Mouse (Mus musculus): ENCODE data around the gene Olfr1303.

Gene Olfr1303

DNA sequence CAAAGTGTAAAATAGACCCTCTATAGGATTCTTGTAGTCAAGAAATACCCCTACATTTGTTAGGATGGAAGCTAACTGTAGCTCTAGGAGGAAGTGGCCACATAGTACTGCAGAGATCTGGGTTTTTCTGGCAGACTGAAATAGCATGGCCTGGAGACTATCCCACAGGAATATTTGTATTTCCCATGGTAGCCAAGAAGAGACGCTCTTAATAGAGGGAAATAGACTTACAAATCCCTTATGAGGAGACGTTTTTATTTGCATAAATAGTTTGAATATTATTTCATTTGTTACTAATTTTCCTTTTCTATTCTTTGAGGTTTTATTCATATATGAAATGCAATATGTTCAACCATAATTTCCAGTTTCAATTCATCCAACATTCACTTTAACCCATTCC lies at the start of gene Olfr1303:
Gene Olfr1303 (minus strand): TSS at position 101 of the 400 bp plus-strand sequence.
- DNase-seq (ENCODE audit: low read depth), result no peak

DNA sequence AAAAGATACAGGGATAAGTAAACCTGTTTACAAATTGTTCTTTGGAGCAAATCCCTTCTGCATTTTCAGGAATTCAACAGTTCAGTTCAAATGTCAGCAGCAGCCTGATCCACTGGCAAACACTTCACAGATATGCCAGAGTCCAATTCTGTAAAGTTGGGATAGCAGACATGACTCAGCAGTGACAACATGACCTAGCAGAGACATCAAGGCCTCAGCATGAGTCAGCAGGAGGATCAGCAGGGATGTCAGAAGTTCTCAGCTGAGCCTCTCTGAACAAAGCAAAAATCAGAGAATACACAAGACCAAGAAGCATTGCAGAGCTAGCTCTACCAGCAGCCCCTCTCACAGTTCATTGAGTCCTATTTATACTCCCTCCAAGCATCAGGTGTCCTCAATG lies 7.2 kb downstream of the Olfr1303 start:
- DNase-seq (ENCODE audit: low read depth), result no peak

DNA sequence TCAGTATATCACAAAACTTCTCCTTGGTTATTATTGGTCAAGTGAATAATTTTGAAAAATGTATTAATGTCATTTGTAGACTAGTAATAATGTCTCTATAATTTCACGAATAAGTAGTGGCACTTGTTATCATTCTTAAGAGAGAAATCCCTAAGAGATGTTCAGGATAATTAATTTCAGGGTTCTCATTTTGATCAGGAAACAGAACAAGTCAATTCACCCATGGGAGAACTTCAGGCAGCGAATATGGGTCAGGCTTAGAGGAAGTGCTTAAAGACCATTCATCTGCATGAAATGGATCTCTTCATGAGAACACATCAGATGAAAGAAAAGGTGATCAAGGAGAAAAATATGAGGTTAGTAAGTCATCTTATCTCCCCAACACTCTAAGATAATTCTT lies 43.0 kb downstream of the Olfr1303 start, which contains the start of gene Olfr1302:
Gene Olfr1302 (plus strand): TSS at position 301 of the 400 bp plus-strand sequence.
- no peak for DNase-seq (ENCODE audit: low read depth)

Measured in 416B (cell line).